Mouse (Mus musculus): ENCODE data around the gene Paqr5.

DNA sequence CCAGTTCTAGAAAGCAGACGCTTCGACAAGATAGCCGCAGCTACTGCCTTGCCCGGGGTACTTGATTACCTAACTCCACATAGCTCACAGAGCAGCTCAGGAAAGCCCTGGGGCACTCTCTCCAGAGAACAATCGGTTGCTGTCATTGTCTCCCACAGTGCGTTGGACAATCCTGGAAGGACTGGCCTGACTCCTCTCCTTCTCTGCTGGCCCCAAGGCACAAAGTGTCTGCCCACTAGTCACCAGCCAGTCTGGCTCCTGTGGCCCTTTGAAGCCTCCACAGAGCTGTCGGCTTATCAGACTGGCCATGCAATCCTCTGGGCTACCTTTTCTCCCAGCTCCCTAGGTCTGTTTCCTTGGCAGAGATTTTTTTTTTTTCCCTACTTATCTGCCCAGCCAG lies 74.4 kb downstream of the Paqr5 start:
- no peak for TF ChIP-seq CTCF (IDR thresholded peaks at IDR 0.05; ENCODE audit: low read depth, low read length)
- 0 out of 2 replicates have a peak, but pooled peaks have one; percentile 45 for TF ChIP-seq EP300 (IDR thresholded peaks at IDR 0.05; ENCODE audit: insufficient read depth, low read depth, low read length)
- no peak for TF ChIP-seq POLR2A (IDR thresholded peaks at IDR 0.05; ENCODE audit: insufficient read depth, low read length)

Measured in ES-Bruce4 (cell line).